Mouse (Mus musculus) adipocyte (in vitro differentiated cells): ENCODE data around the gene Mylpf.
"Not testable (repeated sequence)": the region's sequence is repeated elsewhere in the genome, so short reads cannot be mapped to it uniquely, and the experiment has no call there.

Experiments used
- DNase-seq: peaks from one replicate; pipeline ENCODE4 v3.0.0-alpha.2; 2016; ENCODE audit warnings: low spot score

Mylpf gene

DNA sequence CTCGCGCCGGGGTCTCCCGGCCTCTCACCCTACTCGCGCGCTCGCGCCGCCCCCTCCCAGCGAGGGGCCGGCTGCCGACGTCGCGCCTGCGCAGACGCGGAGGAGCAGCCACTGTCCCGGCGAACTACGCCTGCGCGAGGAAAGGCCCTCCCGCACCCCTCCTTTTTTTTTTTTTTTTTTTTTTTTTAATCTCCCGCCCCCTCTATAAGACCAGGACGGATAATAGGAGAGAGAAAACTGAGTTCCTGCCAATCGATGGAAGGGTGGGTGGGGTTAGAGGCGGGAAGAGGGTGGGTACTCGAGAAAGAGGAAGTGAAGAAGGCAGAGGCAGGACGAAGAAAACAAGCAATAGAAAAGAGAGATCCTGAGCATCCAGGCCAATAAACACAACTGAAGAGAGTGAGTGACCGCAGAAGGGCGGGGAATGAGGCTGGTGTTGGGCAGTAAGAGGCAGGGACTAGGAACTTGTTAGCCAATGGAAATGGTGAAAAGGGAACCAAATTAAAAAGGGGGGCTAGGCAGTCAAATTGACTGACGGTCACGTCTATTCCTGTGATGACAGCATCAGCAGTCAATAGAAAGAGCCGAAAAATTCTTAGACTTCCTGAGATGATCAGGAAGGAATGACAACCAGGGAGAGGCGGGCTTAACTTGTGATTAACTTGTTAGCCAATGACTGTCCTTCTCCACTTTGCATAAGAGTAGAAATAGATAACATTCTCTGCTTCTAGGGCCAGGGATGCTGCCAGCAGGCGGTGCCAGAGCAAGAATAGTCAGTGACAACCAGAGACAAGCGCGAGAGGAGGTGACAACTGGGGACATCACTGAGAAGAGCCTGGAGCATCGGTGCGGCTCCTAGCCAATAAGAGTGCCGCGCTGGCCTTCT, at the start of gene Mylpf:
TSS of gene Mylpf (plus strand) at position 338 of the 886 bp plus-strand sequence.
- DNase-seq: peak; percentile 98

DNA sequence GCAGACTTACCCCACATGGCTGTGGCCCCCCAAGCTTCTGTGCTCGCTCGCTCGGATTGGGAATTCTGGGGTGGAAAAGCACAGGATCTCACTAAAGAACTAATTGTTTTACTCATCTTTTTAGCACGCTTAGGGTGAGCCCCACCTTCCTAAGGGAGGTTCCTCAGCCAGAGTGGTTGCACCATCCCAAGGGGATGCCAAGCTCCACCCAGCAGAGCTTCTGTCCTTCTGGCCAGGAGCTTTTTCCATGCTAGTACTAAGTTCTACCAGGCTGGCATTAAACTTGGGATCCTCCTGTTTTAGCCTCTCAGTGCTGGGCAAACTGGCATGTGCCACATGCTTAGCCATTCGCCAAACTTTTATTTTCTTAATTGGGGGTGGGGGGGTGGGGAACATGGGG, 46.1 kb upstream of the Mylpf start:
- DNase-seq: peak; percentile 47

DNA sequence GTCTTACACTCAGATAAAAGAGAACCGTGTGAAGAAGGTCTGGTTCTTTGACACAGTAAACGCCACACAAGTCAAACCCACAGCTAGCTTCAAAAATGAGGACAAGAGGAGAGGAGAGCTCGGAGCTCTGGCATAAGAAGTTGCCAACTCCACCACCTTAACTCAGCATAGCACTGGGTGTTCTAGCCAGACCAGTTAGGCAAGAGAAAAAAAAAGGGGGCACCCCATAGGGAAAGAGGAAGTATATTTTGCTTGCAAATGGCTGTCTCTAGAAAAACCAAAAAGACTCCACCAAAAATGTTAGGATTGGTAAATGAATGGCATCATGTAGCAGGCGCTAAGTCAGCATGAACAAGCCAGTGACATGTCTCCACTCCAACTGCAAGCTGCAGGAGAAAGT, 44.7 kb upstream of the Mylpf start:
- no peak for DNase-seq

DNA sequence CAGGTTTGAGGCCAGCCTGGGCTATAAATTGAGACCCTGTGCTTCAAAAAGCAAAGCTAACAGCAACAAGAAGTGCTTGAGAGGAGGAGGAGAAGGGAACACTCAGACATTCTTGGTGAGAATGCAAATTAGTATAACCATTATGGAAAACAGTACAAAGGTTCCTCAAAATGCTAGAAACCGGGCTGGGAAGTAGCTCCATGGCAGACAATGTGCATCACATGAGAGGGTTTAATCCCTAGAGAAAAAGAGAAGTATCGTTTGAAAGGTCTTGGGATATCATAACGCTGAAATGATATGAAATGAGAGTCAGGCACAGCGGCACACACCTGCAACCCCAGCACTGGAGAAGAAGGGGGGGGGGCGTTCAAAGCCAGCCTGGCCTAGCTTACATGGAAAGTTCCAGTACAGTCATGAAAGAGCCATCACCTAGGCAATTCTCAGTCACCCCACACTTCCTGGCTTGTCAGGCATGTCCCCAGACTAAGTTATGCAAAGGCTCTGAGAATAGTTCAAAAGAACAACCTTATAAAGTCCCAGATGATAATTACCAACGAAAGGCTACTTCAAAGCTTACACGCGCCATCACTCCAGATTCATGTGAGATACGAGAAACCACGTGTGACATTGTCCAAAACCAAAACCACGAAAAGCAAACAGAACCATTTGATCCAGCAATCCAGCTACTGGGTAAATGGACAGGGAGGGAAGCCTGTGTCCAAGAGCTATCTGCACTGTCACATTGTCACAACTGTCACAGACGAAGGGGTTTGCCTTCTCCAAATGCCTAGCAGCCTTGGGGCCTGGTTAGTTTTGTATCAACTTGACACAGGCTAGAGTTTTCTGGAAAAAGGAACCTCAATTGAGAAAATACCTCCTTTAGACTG, 42.8 kb upstream of the Mylpf start:
- no peak for DNase-seq

DNA sequence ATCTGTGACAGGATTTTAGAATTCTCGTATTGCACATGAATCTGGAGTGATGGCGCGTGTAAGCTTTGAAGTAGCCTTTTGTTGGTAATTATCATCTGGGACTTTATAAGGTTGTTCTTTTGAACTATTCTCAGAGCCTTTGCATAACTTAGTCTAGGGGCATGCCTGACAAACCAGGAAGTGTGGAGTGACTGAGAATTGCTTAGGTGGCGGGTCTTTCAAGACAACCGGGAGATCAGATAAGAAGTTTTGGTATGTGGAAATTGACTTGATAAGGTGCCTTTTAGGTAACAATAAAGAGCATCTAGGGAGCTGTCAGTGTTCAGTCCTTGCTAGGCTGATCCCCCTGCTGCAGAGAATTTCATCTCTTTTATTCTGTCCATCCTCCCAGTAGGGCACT, 42.2 kb upstream of the Mylpf start:
- no peak for DNase-seq

DNA sequence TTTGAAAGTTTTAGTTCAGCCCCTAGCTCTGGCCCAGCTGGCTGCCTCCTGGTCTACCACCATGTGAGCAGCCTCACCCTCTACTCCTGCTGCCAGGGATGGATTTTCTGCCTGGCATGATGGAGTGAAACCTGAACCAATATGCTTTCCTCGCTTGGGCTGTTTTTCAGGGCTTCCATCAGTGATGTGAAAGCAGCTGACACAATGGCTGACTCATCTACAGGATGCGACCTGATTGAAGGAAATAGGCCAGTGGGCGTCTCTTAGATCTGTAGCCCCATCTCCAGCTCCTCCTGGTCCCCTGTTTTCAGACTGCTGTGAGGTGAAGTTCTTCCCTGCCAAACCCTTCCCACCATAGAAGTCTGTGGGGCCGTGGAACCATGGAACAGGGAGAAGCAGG, 31.8 kb upstream of the Mylpf start:
- no peak for DNase-seq

DNA sequence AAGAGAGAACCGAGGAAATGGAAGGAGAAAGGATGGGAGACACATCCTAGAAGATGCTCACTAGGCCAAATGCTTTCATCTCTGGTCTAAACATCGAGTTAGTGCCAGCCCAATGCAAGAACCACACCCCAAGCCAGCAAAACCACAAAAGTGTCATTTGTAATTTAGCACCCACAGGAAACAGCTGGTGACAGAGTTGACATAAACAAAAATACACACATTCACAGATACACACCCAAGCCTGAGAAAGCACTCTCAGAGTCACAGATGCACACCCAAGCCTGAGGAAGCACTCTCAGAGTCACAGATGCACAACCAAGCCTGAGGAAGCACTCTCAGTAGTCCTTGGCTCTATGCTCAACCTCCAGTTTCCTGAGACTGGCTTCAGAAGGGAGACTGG, 27.9 kb upstream of the Mylpf start:
- DNase-seq: no peak

DNA sequence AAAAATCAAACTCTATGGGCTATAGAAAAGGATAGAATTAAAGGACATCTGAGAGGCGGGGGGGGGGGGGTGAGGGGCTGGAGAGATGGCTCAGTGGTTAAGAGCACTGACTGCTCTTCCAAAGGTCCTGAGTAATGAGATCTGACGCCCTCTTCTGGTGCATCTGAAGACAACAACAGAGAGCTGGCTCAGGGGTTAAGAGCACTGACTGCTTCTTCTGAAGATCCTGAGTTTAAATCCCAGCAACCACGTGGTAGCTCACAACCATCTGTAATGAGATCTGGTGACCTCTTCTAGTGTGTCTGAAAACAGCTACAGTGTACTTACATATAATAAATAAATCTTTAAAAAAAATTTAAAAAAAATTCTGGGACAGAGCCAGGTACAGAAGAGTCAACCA, 27.0 kb upstream of the Mylpf start:
- not testable (repeated sequence) for DNase-seq

DNA sequence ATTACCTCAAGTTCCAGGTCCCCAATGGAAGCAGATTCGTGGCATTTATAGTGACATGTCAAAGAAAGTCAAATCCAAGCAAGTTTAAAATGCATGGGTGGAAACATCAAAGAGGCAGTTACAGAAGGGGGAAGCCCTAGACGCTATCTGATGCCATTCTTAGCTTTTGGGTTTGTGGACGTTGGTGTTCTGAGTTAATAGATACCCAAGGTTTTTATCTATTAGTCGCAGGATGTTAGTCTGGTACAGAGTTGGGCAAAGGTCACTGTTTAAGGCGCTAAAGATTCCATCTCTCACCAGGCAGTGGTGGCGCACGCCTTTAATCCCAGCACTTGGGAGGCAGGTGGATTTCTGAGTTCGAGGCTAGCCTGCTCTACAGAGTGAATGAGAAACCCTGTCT, 25.3 kb upstream of the Mylpf start:
- DNase-seq: no peak

DNA sequence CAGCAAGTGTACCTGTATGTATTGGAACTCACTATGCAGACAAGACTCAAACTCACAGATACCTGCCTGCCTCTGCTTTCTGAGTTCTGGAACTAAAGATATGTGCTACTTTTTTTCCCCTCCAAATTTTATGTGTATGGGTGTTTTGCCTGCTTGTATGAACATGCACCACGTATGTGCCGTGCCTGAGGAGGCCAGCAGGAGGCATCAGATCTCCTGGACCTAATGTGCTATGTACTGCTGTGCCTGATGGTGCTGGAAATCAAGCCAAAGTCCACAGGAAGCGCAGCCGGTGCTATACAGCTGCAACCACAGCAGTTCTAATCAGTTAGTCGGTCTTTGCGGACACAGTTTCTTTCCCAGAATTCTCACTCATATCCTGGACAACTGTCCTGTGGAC, 24.9 kb upstream of the Mylpf start:
- DNase-seq: no peak

DNA sequence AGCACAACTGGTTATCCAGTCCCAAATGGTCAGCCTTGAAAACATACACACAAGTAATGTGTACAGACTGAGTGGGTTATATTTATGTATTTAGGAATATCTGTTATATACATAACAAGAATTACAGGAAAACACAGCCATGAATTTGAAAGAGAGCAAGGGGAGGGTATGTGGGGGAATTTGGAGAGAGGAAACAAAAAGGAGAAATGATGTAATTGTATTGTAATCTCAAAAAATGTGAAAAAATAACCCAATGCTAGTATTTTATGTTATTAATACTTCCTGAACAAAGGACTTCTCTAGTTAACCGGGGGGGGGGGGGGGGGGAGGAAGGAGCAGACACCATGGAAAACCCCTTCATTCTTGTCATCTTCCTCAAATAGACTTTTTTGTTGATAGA, 24.0 kb upstream of the Mylpf start:
- no peak for DNase-seq

DNA sequence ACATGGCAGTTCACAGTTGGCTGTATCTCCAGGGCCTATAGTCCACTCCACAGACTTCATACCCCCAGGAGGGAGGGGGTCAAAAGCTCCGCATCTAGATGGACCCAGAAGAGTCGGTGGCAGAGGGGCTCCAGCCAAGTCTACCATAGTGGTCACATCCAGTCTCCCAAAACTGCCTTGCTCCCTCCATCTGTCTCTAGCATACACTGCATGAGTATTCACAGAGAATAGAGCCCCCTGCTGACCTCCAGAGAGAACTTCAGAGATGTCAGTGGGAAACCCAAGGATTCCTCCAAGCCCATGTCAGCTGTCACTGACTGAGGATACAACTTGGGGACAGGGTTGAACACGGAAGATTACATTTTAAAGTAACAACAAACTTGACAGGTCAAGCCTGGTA, 23.1 kb upstream of the Mylpf start:
- DNase-seq: peak; percentile 48

DNA sequence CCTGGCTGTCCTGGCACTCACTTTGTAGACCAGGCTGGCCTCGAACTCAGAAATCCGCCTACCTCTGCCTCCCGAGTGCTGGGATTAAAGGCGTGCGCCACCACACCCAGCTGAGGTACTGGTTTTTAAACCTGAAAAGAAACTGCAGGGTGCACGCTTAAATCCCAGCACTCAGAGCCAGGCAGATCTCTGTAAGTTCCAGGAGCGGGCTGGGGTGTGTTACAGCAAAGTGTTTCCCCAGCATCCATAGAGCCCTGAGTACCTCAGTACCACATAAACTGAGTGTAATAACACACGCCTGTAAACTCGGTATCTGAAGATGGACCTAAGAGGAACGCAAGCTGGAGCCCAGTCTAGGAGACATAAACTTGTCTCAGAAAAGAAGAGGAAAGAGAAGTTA, 21.3 kb upstream of the Mylpf start:
- DNase-seq: no peak

DNA sequence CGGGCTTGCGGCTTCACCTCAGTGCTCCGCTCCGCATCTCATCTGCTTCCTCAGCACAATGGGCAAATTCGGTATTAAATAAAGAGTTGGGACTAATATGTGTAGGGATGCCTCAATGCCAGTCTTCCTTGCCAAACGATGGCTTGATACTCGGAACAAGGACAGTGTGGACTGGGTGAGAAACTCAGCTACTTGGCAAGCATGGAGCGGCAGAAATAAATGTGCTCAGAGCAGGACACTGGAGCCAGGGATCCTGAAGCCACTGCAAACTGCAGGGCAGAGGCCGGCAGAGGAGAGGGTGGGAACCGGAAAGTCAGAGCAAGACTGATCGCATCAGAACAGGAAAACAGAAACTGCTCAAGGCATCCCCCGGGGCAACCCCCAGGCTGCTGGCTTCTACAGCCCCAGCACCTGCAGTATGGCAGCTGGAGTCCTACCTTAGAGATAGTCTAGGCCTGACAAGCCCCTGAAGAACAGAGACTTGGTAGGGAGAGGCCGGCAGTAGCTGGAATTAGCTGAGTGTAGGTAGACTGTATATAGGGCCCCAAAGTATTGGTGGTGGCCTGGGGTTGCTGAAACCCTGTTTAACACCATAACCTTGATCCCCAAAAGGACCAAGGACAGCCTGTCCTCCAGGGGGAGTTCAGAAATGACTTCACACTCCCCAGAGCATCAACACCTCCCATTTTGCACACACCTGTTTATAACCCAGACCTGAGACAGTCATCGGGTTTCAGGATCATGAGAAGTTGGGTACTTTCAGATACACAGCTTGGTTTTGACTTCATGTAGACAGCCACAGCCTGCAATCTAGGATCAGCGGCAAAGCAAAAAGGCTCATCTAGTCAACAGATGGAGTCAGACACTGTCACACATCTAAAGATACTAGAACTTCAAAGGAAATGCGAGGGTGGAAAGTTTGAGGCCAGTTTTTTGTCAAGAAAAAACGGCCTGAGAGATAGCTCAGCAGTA, 20.1 kb upstream of the Mylpf start:
- DNase-seq: no peak

DNA sequence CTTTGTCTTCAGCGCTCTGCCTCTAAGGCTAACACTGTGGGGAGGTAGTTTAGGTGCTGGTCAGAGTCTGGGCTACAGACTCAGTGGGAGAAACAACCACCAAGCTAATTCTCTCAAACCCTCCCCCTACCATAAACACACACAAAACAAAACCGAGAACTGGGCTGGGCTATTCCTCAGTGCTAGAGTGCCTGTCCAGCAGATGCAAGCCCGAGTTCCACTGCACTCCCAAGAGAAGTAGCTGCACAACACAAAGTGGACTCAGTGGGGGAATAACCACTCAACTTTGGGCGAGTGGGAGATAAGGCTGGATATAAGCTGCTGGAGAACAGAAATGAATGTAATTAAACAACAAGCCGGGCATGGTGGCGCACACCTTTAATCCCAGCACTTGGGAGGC, 18.0 kb upstream of the Mylpf start:
- no peak for DNase-seq

DNA sequence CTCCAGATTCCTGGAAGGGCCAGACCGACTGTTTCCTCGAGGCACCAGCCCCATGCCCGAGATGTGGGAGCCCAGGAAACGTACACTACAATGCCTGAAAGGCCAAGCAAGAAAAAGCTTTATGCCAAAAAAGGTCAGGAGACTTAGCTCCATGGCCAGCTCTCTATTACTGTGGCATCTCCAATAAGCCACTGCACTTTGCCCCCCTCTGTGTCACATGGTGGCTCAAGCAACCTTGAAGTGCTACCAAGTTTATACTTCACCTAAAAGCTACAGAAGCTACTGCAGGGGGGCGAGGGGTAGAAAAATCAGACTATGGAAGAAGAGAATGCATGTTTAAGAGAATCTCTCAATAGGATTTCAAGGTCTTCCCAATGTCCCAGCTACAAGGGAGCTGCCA, 15.7 kb upstream of the Mylpf start:
- DNase-seq: no peak

DNA sequence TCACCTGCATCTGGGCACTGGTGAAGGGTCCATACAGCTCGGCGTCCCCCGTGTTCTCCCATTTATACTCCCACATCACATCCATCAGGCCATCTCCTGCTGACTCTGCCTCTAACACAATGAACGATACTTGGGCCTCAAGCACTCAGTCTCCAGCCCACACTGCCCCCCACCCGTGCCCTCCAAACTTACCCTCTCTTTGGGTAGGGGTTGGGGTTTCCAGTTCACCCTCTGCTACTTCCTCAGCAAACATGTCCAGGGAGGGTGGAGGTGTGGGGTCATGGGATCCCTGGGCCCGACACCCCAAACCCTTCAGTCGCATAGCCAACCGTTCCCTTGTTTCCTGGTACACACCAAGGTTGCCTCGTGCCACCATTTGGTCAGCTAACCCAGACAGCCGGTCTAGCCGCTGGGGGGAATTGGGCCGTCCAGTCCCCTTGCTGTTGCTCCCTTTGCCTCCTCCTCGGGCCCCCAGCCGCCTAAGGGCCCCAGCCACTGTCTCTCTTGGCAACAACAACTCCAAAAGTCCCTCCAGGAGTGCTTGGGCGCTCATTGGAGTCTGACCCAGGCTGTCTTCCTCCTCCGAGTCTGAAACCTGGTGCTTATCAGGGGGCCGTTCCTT, 14.6 kb upstream of the Mylpf start:
- no peak for DNase-seq

DNA sequence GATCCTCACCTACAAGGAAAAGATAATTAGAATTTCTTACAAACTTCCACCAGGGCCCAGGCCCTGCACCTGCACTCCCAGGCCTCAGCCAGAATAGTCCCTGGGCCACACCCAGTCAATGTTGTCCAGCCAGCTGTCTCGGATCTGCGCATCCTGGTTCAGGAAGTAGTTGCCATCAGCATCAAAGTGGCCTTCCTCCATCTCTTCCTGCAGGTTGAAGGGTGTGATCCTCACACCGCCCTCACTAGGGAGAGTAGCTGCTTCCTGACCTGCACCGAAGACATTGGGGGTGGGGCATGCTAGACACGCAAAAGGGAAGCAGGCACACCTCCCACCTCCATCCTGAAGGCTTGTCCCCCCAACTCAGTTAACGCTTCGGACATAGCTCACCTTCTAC, 14.1 kb upstream of the Mylpf start:
- no peak for DNase-seq

DNA sequence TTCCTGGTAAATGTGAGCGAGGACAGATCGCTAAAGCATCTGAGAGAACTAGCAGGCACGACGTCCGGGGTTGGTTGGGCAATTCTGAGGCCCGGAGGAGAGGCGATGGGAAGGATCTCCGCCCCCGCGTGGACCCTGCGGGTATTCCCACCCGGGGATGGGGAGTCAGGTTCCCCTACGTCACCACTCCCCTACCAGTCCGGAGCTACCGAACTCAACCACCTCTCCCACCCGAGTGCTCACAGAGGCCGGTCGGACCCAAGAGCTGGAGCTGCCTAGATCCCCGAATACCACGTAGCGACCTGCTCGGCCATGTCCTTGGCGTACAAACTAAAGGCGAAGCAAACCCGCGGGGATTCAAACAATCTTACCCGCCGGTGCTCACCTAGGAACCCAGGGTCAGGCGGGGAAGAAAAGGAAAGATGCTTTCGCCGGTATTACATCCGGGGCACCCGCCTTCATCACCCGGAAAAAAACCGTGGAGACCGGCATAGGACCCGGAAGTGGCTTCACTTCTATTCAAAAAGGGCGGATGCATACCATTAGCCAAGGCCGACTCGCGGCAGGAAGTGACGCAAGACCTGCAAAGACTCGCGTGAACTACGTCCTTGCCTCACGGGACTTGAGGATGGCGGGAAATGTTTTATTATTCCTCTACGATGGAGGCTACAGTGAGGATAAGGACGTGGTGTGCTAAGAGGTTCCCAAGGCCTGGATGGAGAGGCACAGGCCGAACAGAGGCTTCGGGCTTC, 13.0 kb upstream of the Mylpf start, which contains the start of gene Cd2bp2:
TSS of gene Cd2bp2 (minus strand) at position 507 of the 752 bp plus-strand sequence.
- DNase-seq: peak; percentile 96

DNA sequence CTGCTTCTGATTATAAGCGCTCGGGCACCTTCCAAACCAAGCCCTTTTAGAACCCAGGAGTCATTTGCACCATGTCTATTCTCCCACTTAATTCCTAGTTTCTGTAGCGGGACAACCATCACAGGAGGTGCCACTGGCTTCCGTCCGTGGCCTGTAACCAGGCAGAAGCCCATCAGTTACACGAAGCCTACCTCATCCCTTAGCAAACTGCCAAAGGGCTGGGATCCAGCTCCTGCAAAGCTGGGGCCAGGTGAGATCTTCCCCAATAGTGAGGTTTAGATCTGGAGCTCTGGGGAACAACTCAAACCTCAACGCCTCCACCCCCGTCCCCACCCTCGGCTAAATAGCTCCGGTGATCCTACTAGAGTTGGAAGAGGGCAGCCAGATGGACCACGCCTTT, 12.2 kb upstream of the Mylpf start:
- DNase-seq: no peak

DNA sequence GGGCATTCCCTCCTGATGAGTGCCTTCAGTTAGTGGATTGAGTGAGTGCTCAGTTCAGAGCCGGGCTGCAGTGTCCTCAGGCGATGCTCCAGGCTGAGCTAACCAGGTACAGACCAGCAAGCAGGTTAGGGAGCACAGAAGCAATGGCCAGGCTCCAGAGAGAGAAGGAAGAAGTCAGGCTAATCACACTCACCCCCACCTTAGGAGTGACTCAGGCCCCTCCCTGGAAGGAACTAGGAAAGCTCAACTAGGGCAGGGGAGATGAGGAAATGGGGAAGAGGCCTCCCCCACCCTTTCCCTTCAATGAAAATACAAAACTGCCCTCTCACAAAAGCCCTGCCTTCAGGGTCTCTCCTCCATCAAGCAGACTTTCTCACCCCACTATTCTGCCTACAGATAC, 2.1 kb upstream of the Mylpf start:
- DNase-seq: no peak
